Mouse (Mus musculus) G1E (cell line): Measurements from ENCODE around the gene Fam184b.

Experiments used
- CTCF ChIP-seq: IDR thresholded peaks from 2 replicates; pipeline ENCODE4 v1.5.1; 2012; ENCODE audit warnings: low read depth, low read length, inconsistent platforms, mixed read lengths
- GATA1 ChIP-seq: IDR thresholded peaks from 2 replicates; pipeline ENCODE4 v1.6.1; 2012; ENCODE audit warnings: borderline replicate concordance, low read length, inconsistent platforms, mixed read lengths

- TF ChIP-seq GATA1 (no peak), CTCF (no peak)
Measured at GRCm38 (mm10) chr5:45590094-45590493, 49.3 kb downstream of the Fam184b start.
